Mouse (Mus musculus) neural tube, embryonic 14.5 days (tissue): ENCODE measurements around the gene Mrps23. TPM values are rescaled to one million over a fixed set of nuclear protein-coding genes. Genes with fewer than 3 reads are reported as not detected.

ENCODE experiments used
- ATAC-seq: fragments of 200-750 bp; cut with Nextera tagmentation; 2 replicates; pipeline ENCODE4 v1.8.0; 2017; ENCODE audit warnings: low read depth, mild to moderate bottlenecking, moderate TSS enrichment, moderate library complexity
- H3K27ac ChIP-seq: fragments of 300-500 bp; sonication (generic); 2 replicates; pipeline ENCODE4 v1.5.1; 2014; ENCODE audit warnings: low read depth, mild to moderate bottlenecking, control low read depth, low read length, moderate library complexity, mixed read lengths
- H3K27me3 ChIP-seq: fragments of 300-500 bp; sonication (generic); 2 replicates; pipeline ENCODE4 v1.6.1; 2014; ENCODE audit warnings: low read length; ENCODE audit not compliant: control insufficient read depth, insufficient read depth
- H3K36me3 ChIP-seq: fragments of 300-500 bp; sonication (generic); 2 replicates; pipeline ENCODE4 v1.6.1; 2014; ENCODE audit warnings: low read length, mixed read lengths; ENCODE audit not compliant: control insufficient read depth, insufficient read depth
- H3K4me1 ChIP-seq: fragments of 300-500 bp; sonication (generic); 2 replicates; pipeline ENCODE4 v1.6.1; 2014; ENCODE audit warnings: low read length; ENCODE audit not compliant: control insufficient read depth, insufficient read depth
- H3K4me2 ChIP-seq: fragments of 300-500 bp; sonication (generic); 2 replicates; pipeline ENCODE4 v1.6.1; 2014; ENCODE audit warnings: mild to moderate bottlenecking, low read depth, low read length, control low read depth
- H3K4me3 ChIP-seq: fragments of 300-500 bp; sonication (generic); 2 replicates; pipeline ENCODE4 v1.5.1; 2014; ENCODE audit warnings: low read depth, low read length, control low read depth, mixed read lengths
- H3K9ac ChIP-seq: fragments of 300-500 bp; sonication (generic); replicated peaks from 2 replicates; pipeline ENCODE4 v1.6.1; 2014; ENCODE audit warnings: low read depth, mild to moderate bottlenecking, control low read depth, low read length, mixed read lengths
- H3K9me3 ChIP-seq: fragments of 300-500 bp; sonication (generic); 2 replicates; pipeline ENCODE4 v1.6.1; 2016; ENCODE audit warnings: low read length; ENCODE audit not compliant: control insufficient read depth
- WGBS: fragments of 180-500 bp; shearing (Covaris S2); extraction: QIAGEN DNeasy Blood & Tissue Kit; methylation state at CpG from one replicate; pipeline ENCODE4 v1.1.7; 2014; 5-methylcytosine and 5-hydroxymethylcytosine counted together
- polyA plus RNA-seq: library from polyadenylated mRNA; unstranded; fragments of >200 nt; fragmentation: Nextera tagmentation; extraction: Ambion mirVana; gene quantifications from 2 replicates; pipeline ENCODE4 v1.2.1, GENCODE M21; 2014

Gene Mrps23
- polyA plus RNA-seq: 63.7 and 67.9 TPM in 2 replicates

GRCm38 (mm10) chr11:88203712-88204532, at the start of gene Mrps23:
Gene Mrps23, plus strand, starts transcription at chr11:88204388.
- Histone ChIP-seq H3K4me2 (peak within 1 kb of the TSS; percentile 85), H3K4me3 (peak within 1 kb of the TSS; percentile 82), H3K9me3 (no peaks in the 10 kb centered on the region), H3K9ac (peak within 1 kb of the TSS; percentile 78), H3K27ac (peak within 1 kb of the TSS; percentile 75), H3K36me3 (peaks cover 13% of the 10 kb centered on the region; the same call in 1 of the 2 replicates), H3K27me3 (no peaks in the 10 kb centered on the region), H3K4me1 (peaks cover 7% of the 10 kb centered on the region)
- under 1% methylated on average over 51 of the region's 51 CpGs for WGBS
- peak; percentile 93 for ATAC-seq

- no peak for ATAC-seq
- Histone ChIP-seq H3K9me3 (no peaks in the 10 kb centered on the region), H3K4me3 (no peak overlapping the region), H3K4me2 (no peak overlapping the region), H3K4me1 (peaks cover 29% of the 10 kb centered on the region), H3K27ac (peak overlapping the region; percentile 39; the same call in 1 of the 2 replicates), H3K36me3 (no peaks in the 10 kb centered on the region), H3K27me3 (no peaks in the 10 kb centered on the region), H3K9ac (no peak overlapping the region)
- 56% methylated on average over 8 of the region's 8 CpGs for WGBS
These were observed 49.7 kb upstream of the Mrps23 start for GRCm38 (mm10) chr11:88154500-88154899.

- Histone ChIP-seq H3K4me1 (peaks cover 34% of the 10 kb centered on the region), H3K9ac (no peak overlapping the region), H3K36me3 (no peaks in the 10 kb centered on the region), H3K27ac (peak overlapping the region; percentile 55; the same call in 1 of the 2 replicates), H3K9me3 (no peaks in the 10 kb centered on the region), H3K27me3 (no peaks in the 10 kb centered on the region), H3K4me3 (no peak overlapping the region), H3K4me2 (no peak overlapping the region)
- ATAC-seq: no peak
- WGBS: 31% methylated on average over 3 of the region's 3 CpGs
These were observed 48.7 kb upstream of the Mrps23 start for GRCm38 (mm10) chr11:88155451-88155850.

GRCm38 (mm10) chr11:88155998-88156397, 48.2 kb upstream of the Mrps23 start:
- H3K27ac ChIP-seq: peak overlapping the region; percentile 55; the same call in 1 of the 2 replicates
- ATAC-seq: no peak
- WGBS: 58% methylated on average over 8 of the region's 8 CpGs

GRCm38 (mm10) chr11:88156403-88156802, 47.8 kb upstream of the Mrps23 start:
- no peaks in the 10 kb centered on the region for H3K27me3 ChIP-seq
- H3K4me1 ChIP-seq: peaks cover 41% of the 10 kb centered on the region
- H3K9ac ChIP-seq: no peak overlapping the region
- H3K9me3 ChIP-seq: no peaks in the 10 kb centered on the region
- no peaks in the 10 kb centered on the region for H3K36me3 ChIP-seq
- H3K27ac ChIP-seq: 0 out of 2 replicates have a peak overlapping the region, but pooled peaks have one; percentile 34
- ATAC-seq: no peak
- H3K4me3 ChIP-seq: no peak overlapping the region
- no peak overlapping the region for H3K4me2 ChIP-seq
- 53% methylated on average over 2 of the region's 2 CpGs for WGBS

More at GRCm38 (mm10) chr11:88155998-88156397, 48.2 kb upstream of the Mrps23 start:
- Histone ChIP-seq H3K27me3 (no peaks in the 10 kb centered on the region), H3K9me3 (no peaks in the 10 kb centered on the region), H3K4me1 (peaks cover 39% of the 10 kb centered on the region), H3K9ac (no peak overlapping the region), H3K4me3 (no peak overlapping the region), H3K36me3 (no peaks in the 10 kb centered on the region), H3K4me2 (no peak overlapping the region)

- H3K36me3 ChIP-seq: no peaks in the 10 kb centered on the region
- 0 out of 2 replicates have a peak overlapping the region, but pooled peaks have one; percentile 30 for H3K27ac ChIP-seq
- H3K27me3 ChIP-seq: no peaks in the 10 kb centered on the region
- no peaks in the 10 kb centered on the region for H3K9me3 ChIP-seq
- H3K4me1 ChIP-seq: peaks cover 40% of the 10 kb centered on the region
- H3K4me3 ChIP-seq: no peak overlapping the region
- WGBS: 69% methylated on average over 5 of the region's 5 CpGs
- H3K4me2 ChIP-seq: no peak overlapping the region
- ATAC-seq: peak; percentile 9; the same call in 1 of the 2 replicates
- H3K9ac ChIP-seq: no peak overlapping the region
These were observed 45.3 kb upstream of the Mrps23 start for GRCm38 (mm10) chr11:88158842-88159246.

GRCm38 (mm10) chr11:88159389-88159788, 44.8 kb upstream of the Mrps23 start:
- Histone ChIP-seq H3K9me3 (no peaks in the 10 kb centered on the region), H3K4me3 (no peak overlapping the region), H3K27me3 (no peaks in the 10 kb centered on the region), H3K36me3 (no peaks in the 10 kb centered on the region), H3K27ac (0 out of 2 replicates have a peak overlapping the region, but pooled peaks have one; percentile 30), H3K4me2 (no peak overlapping the region), H3K4me1 (peaks cover 38% of the 10 kb centered on the region), H3K9ac (no peak overlapping the region)
- ATAC-seq: no peak
- 64% methylated on average over 11 of the region's 11 CpGs for WGBS

GRCm38 (mm10) chr11:88160316-88160715, 43.9 kb upstream of the Mrps23 start:
- no peaks in the 10 kb centered on the region for H3K27me3 ChIP-seq
- ATAC-seq: no peak
- H3K4me1 ChIP-seq: peaks cover 42% of the 10 kb centered on the region
- H3K4me3 ChIP-seq: no peak overlapping the region
- H3K9ac ChIP-seq: 0 out of 2 replicates have a peak overlapping the region, but pooled peaks have one; percentile 21
- no peaks in the 10 kb centered on the region for H3K9me3 ChIP-seq
- peak overlapping the region; percentile 91 for H3K27ac ChIP-seq
- no peaks in the 10 kb centered on the region for H3K36me3 ChIP-seq
- H3K4me2 ChIP-seq: peak overlapping the region; percentile 71; the same call in 1 of the 2 replicates
- WGBS: 27% methylated on average over 5 of the region's 5 CpGs

GRCm38 (mm10) chr11:88161051-88161581, 43.1 kb upstream of the Mrps23 start:
- Histone ChIP-seq H3K9me3 (no peaks in the 10 kb centered on the region), H3K4me1 (peaks cover 40% of the 10 kb centered on the region), H3K36me3 (no peaks in the 10 kb centered on the region), H3K4me2 (peak overlapping the region; percentile 71), H3K4me3 (peak overlapping the region; percentile 36), H3K9ac (peak overlapping the region; percentile 60), H3K27me3 (no peaks in the 10 kb centered on the region), H3K27ac (peak overlapping the region; percentile 91)
- WGBS: 0% methylated on average over 18 of the region's 33 CpGs
- ATAC-seq: peak; percentile 66
